Mouse (Mus musculus): ENCODE data around the gene D5Ertd579e. TPM values are rescaled to one million over a fixed set of nuclear protein-coding genes. Genes with fewer than 3 reads are reported as not detected.
A peak's percentile ranks its signal among the peaks of the same experiment; 100 is the strongest.

The D5Ertd579e gene
- polyA plus RNA-seq (2012; rRNA removed) = 34.1 and 45.9 TPM in 2 replicates

DNA sequence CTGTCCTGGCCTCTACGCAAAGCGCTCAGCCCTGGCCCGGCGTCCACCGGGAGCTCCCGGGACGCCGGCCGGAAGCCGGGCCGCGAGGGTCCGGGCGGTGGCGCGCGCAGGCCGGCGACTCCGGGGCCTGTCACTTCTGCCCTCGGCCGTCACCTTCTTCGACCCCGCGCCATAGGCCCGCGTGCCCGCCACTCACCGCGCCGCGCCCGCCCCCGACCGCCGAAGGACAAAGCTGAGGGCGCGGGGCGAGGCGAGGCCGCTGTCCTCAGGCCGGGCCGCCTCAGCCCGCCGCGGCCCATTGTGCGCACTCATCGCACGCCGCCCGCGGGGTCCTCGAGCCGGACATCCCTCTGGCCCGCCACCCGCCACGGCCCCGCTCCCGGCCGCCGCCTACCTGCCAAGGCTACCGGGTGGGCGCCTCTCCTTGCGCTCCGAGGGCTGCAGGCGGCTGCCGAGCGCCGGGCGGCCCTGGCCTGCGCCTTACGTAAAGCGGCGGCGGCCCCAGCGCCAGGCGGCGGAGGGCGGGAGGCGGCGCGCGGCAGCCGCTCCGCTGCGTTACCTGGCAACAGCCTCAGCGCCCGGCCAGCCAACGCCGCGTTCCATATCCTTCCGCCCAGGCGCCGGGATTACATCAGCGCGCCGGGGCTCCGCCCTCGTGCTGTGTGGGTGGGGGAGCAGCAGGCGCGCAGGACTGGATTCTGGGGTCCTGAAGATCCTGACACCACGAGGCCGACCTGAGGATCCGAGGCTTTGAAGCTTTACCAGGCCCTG is at the start of gene D5Ertd579e:
TSS of gene D5Ertd579e (minus strand) at position 564 of the 771 bp plus-strand sequence.
- DNase-seq (ENCODE audit: low read depth) = no peak

DNA sequence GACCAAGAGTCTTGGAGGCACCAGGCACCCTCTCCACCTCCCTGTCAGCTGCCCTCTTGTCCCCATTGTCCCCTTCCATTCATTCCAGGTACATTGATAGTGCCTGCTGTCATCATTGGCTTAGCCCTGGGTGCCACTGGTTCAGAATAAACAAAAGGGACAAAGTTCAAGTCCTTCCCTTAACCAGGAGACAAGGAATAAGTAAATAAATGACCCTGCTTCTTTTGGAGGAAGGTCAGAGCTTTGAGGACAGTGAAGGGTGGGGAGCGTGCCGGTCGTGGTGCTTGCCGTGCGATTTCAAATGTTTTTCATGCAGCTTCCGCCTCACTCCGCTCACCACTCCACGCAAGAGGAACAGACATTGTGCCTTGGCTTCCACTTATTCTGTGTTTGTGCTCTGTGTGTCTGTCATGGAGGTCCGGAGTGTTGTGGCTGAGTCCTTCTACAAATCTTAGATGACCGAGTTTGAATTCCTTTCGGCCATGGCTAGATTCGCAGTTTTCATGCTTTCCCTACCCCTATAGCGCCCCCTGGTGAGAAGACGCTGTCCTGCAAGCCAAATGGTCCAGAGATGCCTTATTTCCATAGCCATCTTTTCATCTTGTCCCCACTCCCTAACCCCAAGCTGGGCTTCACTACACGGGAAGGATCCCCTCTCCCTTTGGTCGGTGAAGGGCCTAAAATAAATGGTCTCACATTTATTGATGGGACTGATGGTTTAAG is 46.5 kb upstream of the D5Ertd579e start:
- no peak for DNase-seq (ENCODE audit: low read depth)

DNA sequence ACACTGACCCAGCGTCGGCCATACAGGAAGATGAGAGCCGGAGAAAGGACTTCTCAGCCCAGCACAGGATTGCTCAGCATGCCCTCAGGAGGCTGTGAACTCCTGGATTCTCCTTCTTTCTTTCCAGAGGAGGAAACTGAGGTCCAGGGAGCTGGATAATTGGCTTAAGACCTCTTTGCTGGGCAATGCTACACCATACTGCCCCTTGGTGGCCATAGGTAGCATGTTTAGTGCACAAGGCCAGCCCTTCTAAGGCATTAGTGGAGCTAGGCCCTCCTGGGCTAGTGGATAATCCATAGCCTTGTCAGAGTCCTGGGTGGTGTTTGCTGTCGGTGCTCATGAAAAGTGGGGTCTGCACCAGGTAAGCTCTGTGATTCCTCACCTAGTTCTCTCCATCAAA is 44.0 kb upstream of the D5Ertd579e start:
- DNase-seq (ENCODE audit: low read depth) = no peak

DNA sequence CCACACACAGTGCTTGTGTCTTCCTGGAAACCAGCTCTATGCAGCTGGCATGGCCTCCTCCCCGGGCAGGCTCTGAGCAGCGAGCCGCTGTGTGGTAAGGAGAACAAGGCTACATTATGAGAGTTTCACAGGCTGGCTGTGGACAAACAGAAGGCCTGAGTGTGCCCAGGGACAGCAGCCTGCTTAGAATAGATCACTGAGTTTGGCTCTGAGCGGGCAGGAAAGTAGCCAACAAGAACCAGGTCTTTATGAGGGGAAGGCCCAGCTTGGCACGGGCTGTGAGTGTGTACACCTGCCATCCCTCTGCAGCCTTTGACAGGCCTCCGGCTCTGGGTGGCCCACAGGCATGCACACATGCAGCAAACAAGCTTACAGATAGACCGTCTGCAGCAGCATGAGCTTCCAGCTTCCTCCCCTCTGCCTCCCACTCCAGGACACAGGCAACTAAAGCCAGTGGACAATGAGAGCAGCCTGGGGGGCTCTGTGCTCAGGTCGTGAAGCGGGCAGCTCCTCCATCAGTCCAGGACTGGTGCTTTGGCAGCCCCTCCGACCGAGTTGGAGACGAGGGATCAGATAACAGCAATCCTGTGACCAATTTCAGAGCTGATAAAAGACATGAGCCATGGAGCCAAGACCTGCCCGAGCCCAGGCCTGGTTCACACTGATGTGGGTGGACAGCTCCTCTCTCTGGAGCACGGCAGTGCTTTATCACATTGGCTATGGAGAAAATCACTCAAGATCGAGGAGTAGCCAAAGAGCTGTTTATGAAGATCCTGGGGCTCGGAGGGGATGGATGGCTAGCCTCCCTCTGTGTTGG is 43.2 kb upstream of the D5Ertd579e start:
- no peak for DNase-seq (ENCODE audit: low read depth)

DNA sequence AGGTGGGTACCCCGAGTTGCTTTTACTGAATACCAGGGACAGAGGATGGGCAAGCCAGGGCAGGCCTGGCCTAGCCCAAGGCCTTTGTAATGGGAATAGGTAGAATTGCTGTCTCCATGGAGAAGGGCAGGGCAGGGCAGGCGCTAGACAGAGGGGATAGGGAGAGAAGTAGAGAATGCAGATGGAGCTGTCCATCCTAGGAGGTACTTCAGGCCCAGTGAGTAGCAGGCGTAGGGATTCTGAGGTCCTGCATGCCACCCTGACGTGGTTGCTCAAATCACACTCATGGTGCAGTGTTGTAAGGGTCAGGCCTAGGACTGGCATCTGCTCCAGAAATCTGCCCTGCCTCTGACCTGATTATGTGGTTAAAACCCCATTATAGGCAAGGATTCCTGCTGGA is 41.9 kb upstream of the D5Ertd579e start:
- no peak for DNase-seq (ENCODE audit: low read depth)

DNA sequence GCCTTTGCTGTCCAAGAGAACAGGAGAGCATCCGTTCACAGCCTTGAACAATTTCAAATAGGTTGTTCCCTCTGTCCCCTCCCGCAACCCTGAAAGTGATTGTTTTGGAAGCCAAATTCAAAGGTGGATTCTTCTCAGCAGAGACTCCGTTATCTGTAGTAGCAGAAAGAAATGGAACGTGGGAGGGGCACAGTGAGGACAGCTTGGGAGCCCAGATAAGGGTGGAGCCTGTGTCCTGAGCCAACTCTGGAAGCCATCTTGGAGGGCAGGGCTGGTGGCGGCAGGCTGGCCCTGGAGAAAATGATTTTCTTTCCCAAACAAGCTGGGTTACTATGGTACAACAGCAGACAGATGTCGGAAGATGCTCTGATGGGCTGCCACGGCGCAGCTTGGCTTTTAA is 40.2 kb upstream of the D5Ertd579e start:
- DNase-seq (ENCODE audit: low read depth) = no peak

DNA sequence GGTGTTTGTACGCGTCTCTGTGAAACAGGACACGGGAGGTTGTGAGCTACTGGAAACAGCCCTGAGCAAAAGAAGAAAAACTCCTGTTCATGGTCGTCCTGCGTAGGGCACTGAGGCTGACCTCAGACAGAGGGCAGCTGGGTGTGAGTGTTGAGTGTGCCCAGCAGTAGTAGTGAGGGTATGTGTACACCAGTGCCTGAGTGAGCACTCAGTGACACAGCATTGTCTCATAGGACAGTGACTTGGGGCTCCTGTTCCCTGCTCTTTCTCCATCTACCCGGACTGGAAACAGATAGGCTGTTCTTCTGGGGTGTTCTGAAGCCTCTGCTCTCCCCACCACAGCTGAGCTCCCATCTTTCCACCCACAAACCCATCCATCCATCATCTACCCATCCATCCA is 39.3 kb upstream of the D5Ertd579e start:
- DNase-seq (ENCODE audit: low read depth) = no peak

DNA sequence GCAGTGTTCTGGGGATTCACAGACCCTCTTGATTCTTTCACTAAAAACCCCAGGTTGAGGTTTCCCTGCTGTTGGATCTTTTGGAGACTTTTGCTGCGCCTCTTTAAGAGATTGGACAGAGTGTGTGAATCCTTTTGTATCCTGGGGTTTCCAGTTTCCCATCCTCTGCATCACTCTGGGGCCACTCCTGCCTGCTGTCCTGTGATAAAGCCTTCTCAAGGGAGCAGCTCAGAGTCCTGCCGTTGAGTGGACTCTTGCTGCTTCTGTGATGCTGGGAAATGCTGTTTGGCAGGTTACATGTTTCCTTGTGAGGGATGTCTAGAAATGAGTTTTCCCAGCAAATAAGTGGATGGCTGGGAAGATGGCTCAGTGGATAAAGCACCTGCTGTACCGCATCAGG is 37.6 kb upstream of the D5Ertd579e start:
- no peak for DNase-seq (ENCODE audit: low read depth)

DNA sequence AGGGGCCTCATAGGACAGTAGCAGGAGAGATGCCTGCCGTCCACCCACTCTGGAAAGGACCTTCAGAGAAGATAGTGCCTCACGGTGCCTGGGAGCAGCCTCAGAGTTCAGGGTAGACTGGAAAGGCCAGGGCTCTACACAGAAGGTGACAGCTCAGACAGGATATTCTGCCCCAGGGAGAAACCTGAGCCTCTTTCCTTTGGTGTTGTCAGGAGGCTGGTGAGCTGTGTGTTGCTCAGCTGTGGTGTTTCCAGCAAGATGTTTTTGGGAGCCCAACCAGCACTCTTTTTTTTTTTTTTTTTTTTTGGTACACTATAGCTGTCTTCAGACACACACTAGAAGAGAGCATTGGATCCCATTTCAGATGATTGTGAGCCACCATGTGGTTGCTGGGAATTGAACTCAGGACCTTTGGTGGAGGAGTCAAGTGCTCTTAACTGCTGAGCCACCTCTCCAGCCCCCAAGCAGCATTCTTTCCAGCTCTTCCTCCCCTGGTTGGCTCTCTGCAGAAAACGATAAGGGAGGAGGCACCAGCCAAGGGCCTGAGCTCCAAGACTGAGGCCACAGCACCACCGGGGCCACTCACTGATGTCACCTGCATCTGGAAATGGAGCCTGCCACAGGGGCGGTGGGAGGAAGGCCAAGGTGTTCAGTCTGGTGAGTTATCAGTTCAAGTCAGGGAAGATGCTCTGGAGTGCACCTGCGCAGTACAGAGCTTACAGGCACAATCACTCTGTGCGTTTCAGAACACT is 36.3 kb upstream of the D5Ertd579e start:
- DNase-seq (ENCODE audit: low read depth) = no peak

DNA sequence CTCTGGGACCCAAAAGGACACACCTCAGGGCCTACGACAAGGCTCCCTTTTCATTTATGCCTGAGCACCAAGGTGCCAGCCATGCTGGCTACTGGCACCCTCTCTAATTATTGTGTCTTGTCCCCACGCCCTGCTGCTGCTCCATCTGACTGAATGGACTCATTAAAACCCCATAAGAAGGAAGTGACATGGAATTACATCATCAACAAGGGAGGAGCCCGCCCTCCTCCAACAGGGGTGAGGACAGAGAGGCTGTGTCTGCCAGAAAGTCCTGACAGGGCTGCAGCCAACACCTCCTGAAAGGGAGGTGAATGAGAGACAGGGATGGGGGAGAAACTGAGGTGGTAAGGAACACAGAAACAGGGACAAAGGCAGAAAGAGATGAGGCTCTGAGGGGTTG is 34.9 kb upstream of the D5Ertd579e start:
- no peak for DNase-seq (ENCODE audit: low read depth)

DNA sequence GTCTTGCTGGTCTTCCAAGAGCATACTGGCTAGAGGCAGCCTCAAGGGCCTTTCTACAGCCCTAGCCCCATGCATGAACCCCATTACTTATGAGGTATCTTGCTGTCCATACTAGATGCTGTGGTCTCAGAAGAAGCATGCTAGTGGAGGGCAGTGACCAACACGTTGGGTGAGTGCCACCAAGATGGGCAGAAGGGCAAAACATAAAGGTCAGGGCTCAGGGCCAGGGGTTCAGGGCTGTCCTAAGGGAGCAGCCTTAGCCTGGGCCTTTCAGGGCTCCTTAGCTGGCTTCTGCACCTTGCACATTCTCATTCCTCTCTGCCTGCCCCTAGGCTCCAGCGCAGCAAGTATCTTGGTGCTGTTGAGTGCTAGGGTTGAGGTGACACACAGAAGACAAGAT is 34.1 kb upstream of the D5Ertd579e start:
- no peak for DNase-seq (ENCODE audit: low read depth)

DNA sequence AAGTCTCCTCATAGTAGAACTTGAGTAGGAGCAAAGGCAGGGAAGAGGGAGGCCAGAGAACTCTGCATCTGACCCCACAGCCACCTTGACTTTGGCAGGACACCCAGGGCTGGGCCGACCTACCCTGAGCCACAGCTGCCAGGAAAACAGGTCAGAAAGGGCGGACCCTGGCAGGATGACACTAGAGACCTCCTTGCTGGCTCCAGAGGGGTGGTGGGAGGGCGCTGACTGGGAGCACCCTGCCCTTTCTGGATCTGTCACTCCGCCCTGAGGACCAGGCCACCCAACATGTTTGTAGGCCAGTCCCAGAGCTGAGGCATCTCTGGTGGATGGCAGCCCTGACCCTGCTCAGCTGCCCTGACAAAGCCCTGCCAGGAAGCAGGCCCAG is 33.3 kb upstream of the D5Ertd579e start:
- no peak for DNase-seq (ENCODE audit: low read depth)

DNA sequence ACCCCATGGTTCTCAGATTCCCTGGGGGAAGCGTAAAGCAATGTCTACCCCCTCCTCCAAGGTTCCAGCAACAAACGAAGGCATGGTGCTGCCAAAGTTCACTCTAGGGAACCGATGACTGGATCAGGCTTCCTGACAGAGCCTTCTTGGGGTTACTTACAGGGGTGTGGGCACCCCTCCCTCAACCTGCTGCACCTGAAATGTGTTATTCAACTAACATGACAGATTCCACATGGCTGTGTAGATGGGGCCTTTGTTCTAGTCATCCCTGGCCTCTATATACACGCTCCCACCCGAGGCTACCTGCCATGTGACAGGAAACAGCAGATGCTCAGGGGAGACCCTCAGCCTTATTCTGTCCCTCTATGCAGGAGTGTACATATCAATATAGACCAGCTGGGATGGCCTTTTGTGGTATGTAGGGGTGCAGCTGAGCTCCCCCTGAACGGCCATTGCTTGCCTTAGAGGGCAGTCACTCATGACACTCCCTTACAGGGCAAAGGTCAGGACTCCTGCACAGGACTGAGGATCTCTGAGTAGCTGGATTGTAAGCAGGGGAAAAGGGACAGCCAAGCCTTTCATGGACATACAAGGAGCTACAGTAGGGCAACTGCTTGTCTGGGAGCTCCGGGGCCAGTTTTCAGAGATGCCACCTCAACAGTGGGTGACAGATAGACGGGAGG is 32.7 kb upstream of the D5Ertd579e start:
- DNase-seq (ENCODE audit: low read depth) = no peak

DNA sequence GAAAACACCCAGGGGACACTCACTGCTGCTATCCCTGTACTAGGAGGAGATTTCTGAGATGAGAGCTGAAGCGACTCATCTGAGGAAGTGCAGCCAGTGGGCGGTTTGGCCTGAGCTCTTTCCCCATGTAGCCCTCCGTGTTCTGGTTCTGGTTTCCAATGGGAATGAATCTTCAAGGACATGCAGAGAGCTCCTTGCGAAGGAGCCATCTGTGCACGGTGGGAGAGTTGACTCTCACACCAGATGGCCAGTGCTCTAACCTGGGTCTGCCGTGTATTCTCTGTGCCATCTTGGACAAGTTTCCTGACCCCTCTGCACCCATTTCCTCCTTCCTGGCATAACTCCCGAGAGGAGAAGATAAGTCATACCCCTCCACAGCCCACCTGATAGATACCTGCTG is 32.0 kb upstream of the D5Ertd579e start:
- no peak for DNase-seq (ENCODE audit: low read depth)

DNA sequence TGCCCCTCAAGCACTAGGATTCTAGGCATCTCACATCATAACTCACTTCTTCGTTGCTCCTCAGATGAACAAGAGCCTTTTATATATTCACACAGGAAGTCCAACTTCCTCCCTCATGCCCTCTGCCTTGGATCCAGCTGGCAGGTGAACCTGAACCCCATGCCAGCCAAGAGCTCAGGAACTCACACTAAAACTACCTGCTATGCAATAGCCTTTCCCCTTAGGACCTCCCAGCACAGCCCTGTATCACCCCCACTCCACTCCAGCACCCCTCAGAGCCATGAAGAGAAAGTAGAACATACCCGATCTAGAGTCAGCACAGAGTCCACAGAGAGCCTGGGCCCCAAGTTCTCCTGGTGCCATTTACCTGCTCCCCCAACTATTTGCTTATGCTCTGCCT is 31.3 kb upstream of the D5Ertd579e start:
- no peak for DNase-seq (ENCODE audit: low read depth)

DNA sequence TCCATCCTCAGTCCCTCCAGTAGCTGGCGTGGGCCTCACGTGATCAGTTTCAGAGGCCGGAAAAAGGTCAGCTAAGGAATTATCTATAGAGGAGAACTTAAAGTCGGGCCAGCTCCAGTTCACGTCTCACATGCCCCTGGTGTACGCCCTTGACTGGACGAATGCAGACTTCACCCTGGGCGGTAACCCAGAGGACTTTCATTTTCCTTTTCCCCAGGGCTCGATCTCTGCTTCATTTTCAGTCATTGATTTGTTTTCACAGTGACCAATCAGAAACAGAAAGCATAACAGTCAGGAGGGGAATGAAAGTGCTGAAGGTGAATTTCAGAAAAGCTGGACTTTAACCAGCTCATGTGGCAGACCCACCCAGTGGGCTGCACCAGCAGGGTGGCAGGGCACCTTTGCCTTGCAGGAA is 30.6 kb upstream of the D5Ertd579e start:
- no peak for DNase-seq (ENCODE audit: low read depth)

DNA sequence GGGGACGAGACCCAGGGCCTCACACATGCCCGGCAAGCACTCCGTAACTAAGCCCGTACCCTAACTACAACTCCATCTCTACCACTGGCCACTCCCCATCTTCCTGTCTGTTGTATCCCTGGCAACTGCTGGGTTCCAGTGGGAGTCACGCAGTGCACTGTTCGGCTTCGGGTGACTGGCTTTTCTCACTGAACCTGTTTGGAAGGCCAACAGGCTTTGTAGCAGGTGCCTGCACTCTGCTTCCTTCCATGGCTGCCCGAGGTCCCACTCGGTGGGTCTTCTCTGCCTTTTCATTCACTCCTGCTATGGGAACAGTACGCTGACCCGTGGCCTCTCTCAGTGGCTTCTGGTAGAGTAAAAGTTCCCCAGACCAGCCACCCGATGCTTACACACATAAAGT is 30.0 kb upstream of the D5Ertd579e start:
- no peak for DNase-seq (ENCODE audit: low read depth)

DNA sequence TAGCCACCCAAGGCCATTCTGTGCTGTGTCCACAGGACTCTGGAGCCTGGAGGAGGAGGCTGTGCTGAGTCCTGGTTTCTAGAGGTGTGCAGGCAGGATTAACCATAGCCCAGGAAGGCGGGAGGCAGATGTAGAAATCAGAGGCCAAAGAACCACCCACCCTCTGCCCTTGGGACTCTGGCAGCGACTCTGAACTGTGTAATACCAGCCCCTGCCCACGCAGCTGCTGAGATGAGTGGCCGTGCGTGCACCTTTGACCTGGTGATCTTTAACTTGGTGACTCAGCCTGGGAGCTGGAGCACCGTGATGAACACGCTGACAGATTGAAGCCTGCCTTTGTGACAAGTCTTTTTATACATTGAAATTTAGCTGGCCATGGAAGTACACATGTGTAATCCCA is 28.4 kb upstream of the D5Ertd579e start:
- peak; percentile 92 for DNase-seq (ENCODE audit: low read depth)

DNA sequence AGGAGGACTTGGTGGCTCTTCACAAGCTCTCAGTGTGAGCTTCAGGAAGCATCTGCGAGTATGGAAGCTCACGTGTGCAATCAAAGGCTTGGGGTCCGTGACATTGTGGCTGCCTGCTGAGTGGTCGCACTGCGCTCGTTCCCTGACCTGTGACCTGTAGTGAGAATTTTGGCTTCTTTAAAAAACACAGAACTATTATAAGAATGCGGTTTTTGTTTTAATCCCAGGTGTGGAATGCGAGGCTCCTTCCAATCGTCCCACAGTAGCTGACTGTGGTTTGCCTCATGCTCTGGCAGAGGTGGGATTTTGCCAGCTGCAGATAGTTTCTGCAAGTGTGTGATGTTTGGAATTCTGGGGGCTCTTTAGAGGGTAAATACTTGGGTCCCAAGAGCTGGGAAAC is 27.5 kb upstream of the D5Ertd579e start:
- DNase-seq (ENCODE audit: low read depth) = no peak

DNA sequence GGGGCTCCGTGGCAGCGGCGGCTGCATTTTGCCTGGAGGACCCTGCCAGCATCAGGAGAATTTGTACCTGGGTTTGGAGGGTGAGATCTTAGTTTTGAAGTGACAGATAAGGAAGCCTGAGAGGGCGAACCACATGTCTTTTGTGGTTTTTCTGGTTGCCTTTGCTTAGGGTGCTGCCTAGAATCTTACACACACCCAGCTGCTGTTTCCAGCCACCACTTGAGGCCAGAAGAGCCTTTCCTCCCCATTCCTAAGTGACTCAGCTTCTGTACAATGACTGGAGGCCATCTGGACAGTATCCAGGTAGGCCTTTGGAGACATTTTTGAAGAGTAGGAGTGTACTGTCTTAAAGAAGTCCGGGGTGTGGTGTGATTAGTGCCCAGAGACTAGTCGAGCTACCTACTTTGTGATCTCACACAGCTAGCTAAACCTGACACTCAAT is 26.6 kb upstream of the D5Ertd579e start:
- peak; percentile 99 for DNase-seq (ENCODE audit: low read depth)

DNA sequence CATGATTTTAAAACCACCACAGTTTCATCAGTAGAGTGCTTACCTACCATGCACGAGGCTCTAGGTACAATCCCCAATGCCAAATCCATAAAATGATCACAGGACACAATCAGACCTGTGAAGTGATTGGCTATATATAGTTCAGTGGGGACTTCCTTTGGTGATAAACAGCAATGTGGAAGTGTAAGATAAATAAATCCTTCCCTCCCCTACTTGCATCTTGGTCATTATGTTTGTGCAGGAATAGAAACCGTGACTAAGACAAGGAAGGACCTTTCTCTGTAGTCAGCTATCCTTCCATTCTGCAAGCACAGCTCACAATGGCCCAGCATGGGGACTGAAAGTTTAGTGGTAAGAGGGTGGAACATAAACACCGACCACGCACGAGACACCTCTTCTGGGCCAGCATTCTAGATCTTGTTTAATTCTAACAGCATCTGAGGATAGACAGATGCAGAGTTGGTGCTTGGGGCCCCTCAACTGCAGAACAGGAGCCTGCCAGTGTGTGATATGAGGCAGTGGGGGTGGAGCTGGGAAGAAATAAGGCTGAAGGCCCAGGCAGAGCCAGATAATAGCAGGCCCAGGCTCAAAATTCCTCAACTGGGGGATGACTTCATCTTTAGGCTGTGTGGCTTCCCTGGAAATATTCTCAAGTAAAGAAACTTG is 25.0 kb upstream of the D5Ertd579e start:
- no peak for DNase-seq (ENCODE audit: low read depth)
